Mouse (Mus musculus): ENCODE measurements at regions not wholly inside any gene's neighbourhood (a gene's known extent, or its start where the extent isn't known, plus 50 kb on each side); places are given as distances from the start of the nearest gene placed in this dataset.

DNA sequence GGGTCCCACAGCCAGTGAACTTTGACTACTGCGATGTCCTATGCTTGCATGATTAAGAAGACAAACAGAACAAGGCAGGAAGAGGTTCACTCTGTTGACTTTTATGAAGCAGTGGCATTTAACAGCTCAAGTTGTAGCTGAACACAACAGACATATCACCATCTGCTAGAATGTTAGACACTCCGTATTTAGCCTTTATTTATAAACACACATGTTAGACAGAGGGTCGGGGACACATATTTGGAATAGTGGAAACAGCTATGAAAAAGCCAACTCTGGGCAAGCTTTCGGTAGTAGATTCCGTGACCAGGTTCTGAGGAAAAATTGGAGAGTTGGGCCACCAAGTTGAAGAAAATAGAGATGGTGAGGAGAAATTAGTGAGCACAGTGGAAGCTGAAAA is 775.6 kb upstream of the Fam98a start:
- DNase-seq (ENCODE audit: low read depth, low spot score), result no peak

DNA sequence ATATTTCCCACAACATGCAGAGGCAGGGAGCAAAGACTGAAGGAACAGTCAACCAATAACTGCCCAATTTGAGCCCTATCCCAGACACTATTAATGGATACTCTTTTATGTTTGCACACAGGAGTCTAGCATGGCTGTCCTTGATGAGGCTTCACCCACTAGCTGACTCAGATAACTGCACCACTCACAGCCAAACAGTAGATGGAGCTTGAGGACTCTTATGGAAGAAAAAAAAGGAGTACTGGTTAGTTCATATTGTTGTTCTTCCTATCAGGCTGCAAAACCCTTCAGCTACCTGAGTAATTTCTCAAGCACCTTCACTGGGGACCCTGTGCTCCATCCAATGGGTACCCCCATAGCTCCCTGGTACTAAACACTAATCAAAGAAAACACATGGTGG is 742.9 kb upstream of the Fam98a start:
- peak; percentile 39 for DNase-seq (ENCODE audit: low read depth, low spot score)

All from A20 (cell line).